Mouse (Mus musculus) WW6 (cell line): ENCODE data around the gene Plppr2.

Experiments
- DNase-seq: peaks from one replicate; pipeline ENCODE4 v3.0.0-alpha.2; 2013; ENCODE audit warnings: low read depth, low spot score

Gene Plppr2

DNA sequence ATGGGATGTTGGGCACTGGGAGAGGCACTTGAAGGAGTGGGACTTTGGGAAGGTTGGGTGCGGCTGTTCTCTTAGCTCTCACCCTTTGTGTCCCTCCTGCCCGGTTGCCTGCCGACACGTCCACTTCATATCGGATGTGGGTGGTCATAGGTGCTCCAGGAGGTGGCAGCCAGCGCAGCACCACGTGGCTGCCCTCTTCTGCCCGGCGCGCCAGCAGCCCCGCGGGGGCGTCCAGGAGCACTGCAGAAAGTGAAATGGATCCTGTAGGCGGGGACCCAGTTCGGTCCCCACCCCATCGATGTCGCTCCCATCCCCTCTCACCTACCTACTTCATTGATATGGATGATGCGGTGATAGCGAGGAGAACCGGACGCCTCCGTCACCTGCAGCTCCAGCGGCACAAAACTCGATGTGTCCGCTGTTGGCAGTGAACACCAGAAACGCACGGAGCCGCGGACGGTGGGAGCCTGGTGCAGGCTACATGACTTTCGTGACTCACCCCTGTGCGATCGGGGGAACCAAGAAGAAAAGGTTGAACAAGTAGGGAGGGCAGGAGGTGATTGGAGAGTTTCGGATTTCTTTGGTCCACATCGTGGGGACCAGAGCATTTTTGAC, 24.6 kb downstream of the Plppr2 start:
- no peak for DNase-seq

DNA sequence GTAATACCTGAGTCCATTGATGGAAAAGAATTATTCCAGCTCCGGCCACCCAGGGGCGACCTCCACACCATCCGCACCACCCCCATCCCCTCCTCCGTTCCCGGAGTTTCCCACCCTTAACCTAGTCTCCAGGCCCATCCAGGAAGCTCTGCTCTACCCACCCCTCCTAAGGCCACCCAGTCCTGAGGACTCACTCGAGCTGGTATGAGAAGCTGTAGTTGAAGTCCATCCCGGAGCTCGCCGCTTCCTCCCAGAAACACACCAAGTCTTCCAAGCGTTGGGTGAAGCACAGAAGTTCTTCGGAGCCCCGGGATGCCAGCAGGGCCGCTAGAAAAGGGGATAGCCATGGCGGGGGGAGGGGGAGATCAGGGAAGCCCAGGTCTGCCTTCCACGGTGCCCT, 25.2 kb downstream of the Plppr2 start:
- DNase-seq = no peak

DNA sequence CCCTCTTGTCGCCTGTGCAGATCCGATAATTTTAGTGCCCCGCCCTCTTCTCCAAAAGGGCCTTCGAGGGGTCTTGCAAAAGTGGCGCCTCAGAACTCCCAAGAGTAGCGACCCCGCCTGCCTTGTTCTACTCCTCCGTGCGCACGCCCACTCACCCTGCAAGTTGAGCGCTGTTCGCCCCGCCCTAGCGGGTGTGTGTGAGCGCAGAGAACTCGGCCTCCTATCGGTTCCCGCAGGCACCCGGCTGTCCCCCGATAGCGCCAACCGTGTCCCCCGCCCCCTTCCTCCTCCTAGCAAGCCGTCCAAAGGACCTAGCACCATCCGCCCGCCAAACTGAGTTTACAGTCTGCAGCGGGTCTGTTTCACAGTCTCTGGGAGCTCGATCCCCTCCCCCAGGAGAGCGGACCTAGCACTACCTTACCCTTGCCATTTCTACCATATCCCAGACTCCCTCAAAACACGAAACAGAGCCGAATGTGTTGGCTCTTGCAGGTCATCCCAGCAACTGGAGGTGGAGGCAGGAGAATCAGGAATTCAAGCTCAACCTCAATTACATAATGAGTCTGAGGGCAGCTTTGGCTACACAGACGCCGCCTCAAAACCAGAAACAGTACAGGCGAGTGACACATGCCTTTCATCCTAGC, 25.7 kb downstream of the Plppr2 start:
- peak; percentile 62 for DNase-seq

DNA sequence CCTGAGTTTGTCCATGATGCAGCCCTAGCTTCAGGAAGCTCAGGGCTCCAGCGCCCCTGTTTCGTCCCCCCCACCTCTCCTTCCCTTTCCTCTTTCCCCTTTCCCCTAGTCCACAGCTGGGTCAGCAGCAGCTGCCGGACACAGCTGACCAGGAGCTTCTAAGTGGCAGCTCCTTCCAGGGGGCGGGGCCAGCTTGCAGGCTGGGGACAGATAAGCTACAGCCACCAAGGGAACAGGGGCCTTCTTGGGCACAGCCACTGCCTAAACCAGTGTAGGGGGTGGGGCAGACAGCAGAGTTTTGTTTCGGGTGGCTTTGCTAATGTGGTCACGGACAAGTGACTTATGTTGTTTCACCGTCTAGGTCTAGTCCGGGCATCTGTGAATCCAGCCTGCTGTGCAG, 26.6 kb downstream of the Plppr2 start, which contains the start of gene Epor:
Epor (minus strand) TSS at position 90 of the 400 bp plus-strand sequence.
- DNase-seq = no peak

DNA sequence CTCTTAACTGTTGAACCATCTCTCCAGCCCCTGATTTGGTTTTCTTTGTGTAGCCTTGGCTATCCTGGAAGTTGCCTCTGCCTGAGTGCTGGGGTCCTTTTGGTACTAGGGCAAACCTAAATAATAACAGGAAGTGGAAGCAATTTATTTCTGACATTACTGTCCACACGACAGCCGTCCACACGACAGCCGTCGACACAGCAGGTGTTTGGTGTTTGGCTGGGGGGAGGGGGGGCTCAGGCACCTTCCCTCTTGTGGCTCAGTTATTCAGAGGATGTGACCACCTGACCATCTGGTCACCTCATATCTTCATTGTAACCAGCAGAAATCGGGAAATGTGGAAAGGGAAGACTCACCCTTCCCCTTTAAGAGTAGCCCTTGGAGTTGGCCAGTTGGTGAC, 32.0 kb downstream of the Plppr2 start:
- DNase-seq = no peak

DNA sequence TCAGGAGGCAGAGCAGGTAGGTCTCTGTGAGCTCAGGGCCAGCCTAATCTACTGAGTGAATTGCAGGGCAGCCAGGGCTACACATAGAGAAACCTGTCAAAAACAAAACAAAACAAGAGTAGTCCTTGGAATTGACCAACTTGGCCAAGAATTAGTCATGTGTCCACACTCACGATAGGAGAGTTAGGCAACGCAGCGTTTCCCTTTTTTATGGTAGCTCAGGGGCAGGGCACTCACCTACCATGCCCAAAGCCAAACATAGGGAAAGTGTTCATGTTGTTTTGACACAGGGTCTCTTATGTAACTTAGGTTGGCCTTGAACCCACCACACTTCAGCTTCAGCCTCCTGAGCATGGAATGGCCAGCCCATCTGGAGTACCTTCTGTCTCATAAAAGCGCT, 32.5 kb downstream of the Plppr2 start:
- no peak for DNase-seq

DNA sequence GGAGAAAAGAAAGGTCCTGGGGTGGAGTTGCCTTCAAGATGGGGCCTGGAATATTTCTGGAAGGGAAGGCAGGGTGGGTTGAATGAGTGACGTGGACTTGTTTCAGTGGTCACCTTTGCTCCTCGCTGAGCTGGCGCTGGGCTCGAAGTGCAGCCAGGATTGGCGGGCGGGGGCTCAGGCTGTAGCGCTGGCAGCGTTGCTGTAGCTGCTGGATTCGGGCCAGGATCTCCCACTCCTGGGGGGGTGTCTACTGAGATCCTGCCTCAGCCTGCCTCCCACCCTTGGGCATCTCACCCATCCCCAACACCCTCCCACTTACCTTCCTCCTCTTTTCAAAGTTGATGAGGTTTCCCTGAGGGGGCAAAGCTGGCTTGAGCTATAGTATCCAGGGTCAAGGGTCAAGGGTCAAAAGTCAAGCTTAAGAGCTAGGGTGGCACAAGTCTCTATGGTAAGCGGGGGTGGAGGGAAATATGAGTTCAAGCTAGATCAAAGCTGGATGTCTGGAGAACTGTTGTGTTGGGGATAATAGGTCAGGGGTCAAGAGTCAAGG, 39.9 kb downstream of the Plppr2 start:
- DNase-seq = no peak

DNA sequence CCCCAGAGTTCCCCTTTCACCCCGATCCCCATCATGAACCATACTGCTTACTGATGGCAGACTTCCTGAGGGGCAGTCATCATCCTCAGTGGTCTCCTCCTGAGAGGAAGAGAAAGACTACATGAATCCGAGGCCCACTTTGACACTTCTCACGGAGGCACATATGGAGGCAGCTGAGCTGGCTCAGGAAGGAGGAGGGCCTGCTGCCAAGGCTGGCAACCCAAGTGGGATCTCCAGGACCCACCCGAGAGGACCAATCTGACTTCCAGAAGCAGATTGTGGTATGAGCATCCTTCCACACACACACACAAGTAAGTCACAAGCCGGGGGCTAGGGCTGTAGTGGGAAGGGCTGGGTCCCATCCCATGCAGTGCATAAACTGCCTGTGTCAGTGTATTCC, 40.5 kb downstream of the Plppr2 start:
- no peak for DNase-seq

DNA sequence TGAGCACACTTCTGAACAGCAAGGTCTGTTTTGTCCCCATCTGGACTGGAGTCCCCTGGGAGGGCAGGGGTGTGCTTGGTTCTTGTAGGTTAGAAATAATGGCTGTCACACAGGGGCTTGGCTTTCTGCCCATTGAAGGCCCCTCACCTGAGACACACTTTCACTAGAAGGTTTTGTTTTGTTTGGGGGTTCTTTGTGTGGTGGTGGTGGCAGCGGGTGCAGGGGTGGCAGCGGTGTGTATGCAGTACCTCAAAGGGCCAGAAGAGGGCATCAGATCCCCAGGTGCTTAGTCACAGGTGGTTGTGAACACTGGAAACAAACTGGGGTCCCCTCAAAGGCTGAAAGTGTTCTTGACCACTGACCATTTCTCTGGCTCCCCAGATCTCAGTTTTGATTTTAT, 41.1 kb downstream of the Plppr2 start:
- no peak for DNase-seq

DNA sequence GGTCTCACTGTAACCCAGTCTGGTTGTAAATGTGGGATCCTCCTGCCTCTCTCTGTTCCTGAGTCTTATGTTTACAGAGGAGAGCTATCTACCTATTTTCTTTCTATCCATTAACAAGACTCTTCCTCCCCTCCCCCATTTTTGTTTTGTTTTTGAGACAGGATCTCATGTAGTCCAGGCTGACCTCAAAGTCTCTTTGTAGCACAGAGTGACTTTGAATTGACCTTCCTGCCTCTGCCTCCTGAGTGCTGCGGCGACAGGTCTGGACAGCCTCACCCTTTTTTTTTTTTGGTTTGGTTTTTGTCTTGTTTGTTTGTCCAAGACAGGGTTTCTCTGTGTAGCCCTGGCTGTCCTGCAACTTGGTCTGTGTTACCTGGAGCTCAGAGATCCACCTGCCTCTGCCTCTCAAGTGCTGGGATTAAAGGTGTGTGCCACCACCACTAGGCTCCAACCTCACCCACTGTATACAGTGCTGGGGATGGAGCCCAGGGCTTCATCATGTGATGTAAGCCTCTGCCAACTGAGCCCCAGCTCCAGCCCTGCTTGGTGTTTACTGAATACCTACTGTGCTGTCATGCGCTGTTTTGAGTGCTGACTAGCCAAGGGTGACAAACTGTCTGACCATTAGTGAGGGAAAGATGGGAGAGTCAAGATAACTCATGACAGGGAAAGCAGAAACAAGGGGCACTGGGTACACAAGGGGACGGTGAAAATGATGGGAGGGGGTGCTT, 41.7 kb downstream of the Plppr2 start:
- DNase-seq = no peak

DNA sequence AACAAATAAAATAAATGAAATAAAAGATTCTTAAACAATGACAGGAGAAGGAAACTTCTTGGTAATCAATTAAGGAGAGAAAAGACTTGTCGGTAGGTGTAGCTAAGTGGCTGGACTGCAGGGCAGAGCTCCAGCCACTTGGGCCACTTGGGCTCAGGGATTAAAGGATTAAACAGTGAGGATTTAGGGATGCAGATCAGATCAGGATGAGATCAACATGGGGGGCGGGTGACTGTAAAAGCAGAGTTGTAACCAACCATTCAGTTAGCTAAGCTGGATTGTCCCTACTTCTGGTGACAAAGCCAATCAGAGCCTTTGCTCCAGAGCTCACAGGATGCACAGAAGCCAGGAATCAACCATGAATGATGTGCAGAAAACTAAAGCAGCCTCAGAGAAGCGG, 47.1 kb downstream of the Plppr2 start:
- no peak for DNase-seq

DNA sequence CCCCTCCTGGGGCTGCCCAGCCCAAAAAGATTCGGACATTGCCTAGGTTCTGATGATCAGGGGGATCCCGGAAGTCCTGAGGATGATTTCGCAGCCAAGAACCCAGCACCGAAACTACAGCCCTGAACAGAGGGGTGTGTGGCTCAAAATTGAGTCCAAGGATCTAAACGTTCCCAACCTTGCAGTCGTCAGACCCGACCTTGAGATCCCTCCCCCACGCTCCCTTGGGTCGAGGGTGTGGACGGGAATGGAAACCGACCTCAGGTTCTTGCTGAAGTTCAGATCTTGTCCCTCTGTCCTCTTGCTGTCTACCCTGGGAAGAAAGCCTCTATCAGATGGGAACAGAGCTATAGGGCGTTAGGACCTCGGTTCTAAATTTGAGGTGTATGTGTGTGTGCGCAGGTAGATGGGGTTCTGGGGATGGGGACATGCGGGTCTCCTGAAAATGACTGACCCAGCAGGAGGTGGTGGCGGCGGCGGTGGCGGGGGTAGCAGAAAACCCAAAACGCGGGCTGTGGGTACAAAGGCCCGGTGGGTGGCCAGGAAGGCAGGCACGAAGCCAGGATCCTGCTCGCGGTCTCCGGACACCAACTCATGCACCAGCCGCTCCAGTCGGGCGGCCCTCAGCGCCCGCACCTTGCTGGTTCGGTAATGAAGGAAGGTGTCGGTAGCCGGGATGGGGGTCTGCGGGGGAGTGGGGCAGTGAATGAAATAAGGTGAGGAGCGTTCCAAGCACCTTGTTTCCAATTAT, 50.9 kb downstream of the Plppr2 start:
- DNase-seq = no peak

DNA sequence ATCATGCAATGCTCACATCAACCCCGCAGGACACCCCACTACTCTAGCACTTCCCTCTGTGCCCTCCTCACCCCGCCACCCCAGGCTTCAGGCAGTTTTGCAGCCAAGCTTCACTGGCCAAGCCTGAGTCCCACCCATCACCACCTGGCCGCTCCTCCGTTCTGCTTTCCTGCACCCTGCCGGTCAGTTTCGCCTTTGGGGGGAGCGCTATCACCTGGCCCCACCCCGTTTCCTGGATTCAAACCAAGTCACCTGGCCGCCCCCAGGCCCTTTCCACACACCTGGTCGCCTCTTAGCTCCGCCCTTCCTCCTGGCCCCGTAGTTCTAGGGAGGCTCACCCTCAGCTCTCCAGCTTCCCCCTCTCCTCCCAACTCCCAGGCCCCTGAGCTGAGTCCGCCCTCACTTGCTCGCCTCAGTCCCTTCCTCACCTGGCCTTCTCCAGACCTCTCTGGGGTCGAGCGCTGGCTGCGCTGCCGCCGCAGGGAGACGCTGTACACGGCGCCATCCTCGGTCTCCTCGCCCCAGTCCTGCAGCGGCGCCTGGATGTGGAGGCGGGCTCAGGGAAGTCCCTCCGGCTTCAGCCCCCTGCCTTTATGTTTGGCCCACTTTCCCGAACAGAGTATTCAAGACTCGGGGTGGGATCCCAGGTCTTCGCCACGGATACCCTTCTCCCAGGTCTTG, 51.7 kb downstream of the Plppr2 start:
- no peak for DNase-seq

DNA sequence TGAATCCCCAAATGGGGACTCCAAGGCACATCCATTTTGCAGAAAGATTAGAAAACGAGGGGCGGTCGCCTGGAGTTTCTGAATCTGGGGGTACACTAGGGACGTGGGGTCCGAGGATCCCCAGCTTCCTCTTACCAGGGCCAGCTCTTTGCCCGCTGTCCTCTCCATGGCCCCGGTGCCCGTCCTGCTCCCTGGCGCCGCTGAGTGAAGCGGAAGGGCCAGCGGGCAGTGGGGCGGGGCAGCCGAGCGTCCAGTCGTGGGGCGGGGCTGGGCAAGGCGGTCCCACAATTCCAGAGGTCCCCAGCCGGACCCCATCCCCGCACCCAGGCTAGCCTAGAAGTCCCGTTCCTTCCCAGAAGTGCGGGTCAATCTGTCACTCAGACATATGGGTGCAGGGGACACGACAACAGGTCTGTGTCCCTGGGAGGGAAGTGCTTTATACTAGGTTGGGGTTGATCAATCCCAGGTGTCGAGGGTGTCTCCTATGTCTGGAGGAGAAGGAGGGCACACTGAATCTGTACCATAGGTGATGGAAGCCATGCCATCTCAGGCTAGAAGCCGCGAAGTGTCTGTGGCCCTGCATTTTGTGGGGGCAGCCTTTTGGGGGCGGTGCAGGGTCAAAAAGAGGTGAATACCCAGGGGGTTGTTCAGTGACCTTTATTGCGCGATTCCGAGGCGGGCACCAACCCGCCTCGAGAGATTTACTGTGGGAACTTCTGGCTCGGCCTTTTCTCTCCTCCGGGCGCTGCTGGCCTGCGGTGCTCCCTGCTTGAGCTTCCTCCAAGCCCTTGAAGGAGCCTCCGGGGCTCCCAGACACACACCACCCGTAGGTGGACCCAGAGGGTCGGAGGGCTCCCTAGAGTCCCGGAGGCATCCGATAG, 52.6 kb downstream of the Plppr2 start, which contains the start of gene Rgl3:
Rgl3 (minus strand) TSS at position 217 of the 881 bp plus-strand sequence.
- DNase-seq = no peak

DNA sequence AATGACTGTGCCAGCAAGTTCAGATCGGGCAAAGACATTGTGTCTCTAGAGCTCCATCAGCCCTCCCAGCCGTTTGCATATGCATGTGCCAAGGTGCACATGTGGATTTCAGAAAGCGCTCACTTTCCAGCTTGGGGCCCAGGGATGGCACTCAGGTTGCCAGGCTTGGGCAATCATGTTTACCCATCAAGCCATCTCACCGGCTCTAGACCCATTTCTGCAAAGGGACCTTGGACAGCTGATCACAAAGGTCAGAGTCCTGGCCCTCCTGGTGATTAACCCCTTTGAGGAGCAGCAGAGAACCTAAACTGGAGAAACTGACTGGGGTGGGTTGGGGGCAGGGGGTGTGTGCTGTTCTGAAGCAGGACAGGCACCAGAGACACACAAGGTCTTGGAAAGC, 55.4 kb downstream of the Plppr2 start:
- no peak for DNase-seq

DNA sequence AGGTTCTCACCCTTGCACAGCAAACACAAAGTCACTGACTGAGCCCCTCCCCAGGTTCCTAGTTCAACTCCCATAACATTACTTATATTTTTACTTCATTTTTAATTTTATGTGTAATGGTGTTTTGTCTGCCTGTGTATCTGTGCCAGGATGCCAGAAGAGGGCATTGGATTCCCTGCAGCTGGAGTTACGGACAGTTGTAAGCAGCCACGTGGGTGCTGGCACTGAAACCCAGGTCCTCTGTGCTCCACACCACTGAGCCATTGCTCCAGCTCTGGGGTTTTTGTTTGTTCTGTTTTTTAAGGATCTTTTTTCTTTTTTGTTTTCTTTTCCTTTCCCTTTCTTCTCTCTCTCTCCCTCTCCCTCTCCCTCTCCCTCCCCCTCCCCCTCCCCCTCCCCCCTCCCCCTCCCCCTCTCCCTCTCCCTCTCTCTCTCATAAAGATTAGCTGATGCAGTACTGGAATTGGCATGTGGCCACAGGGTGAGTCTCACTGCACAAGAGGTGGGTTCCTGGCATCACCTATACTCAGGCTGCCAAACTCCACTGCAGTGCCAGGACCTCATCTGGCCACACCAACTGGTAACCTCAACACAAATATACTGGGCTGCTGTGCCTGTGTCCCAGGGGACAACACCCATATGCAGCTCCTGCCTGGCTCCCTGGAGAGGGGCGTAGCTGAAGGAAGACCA, 59.5 kb downstream of the Plppr2 start:
- DNase-seq = no peak
